Mouse (Mus musculus) embryo, embryonic 10 days (tissue): ENCODE results near the gene Slc7a8.
"Not testable (repeated sequence)": the region's sequence is repeated elsewhere in the genome, so short reads cannot be mapped to it uniquely, and the experiment has no call there.

Source experiments
- DNase-seq: peaks from one replicate; pipeline ENCODE4 v3.0.0-alpha.2; 2015; ENCODE audit warnings: low spot score

Slc7a8 gene

DNA sequence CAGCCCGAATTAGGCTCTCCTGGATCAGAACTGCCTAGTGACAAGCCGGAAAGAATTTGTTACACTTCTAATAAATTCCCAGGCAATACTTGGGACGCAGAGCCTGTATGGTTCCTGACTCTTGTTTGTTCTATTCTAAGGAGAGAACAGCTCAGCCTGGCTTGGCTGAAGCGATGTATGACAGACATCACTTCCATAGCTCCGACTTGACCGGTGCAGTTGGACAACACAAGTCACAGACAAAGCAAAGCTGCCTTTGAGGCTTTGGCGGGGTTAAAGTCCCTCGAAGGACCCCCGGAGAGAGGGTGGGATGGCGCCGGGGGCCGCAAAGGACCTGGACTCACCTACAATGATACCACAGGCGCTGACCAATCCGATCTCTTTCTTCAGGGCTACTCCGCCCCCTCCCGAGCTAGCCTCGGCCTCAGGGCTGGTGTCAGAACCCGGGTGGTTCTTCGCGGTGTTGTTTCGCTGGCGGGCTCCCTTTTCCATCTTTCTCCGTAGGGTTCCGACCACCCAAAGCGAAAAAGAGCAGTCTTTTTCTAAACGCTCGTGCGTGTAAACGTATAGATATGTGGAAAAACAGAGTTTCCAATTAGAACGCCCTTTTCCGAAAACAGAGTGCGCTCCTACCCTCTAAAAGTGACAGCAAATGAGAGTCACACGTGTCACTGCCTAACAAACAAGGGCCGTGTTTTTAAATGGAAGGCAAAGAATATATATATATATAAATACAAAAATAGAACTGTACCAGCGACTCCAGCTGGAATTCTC is 723 bp downstream of the Slc7a8 start:
- peak; percentile 52 for DNase-seq

DNA sequence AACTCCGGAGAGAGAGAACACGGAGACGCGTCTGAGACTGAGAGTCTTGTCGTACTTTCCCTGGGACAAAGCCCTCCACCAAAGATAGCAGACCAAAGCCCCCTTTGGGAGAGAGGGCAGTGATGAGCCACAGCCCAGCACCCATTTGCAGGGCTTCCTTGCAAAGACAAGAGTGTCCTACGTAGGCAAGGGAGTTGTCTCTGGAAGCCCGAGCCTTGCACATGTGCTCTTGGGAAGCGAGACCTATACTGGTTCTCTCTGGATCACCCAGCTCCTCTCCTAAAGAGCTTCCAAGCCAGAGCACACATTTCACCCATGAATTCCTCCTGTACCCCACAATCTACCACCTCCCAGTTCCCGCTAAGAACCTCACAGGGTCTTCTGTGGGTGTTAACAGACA is 1.7 kb downstream of the Slc7a8 start:
- no peak for DNase-seq

DNA sequence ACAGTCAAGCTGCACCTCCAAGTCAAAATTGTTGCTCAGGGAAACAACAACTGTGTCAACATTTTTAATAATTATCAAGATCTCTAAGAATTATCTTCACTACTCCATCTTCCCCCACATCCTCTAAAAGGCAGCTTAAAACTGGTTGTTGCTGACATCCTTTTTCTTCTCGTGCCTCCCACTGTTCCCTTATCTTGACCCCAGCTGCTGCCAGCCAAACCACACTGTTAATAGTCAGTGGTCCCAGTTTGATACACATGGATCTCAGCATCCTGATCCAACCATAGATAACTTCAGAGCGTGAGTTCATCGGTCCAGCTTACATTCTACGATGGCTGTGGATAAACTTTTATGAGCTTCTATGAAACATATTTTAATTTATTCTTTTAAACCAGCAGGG is 3.9 kb downstream of the Slc7a8 start:
- no peak for DNase-seq

DNA sequence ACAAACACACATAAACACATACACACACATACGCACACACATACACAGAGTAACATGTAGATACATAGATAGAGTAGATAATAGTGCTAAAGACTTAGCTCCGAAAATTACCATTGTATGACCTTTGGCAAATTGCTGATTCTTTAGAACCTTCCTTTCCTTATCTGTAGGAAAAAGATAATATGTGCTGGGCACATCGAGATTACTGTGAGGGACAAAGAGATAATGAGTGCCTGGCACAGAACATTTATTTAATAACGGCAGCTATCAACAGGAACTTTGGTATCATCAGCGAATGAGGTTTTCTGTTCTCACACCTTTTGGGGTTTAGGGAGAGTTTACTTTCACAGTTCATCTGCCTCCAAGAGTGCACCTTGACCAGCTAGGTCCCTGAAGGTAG is 5.0 kb downstream of the Slc7a8 start:
- no peak for DNase-seq

DNA sequence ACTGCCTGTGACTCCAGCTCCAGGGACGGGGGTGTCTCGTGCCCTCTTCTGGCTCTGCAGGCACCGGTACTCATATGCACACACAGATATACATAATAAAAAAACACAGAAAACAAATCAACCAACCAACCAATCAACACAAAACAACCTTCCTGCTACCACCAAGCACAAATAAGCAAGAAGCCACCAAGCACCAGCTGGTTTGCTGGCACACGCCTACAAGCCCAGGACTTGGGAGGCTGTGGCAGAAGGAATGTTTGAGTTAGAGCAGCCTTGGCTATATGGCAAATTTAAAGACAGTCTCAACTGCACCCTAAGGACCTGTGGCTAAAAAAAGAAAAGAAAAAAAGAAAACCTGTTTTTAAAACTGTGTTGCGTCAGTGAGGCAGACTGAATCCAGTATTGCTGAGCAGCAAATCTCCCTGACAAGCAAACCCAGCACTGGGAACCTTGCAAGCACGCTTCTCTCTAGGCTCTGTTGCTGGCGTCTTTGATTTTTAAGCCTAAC is 6.2 kb downstream of the Slc7a8 start:
- no peak for DNase-seq

DNA sequence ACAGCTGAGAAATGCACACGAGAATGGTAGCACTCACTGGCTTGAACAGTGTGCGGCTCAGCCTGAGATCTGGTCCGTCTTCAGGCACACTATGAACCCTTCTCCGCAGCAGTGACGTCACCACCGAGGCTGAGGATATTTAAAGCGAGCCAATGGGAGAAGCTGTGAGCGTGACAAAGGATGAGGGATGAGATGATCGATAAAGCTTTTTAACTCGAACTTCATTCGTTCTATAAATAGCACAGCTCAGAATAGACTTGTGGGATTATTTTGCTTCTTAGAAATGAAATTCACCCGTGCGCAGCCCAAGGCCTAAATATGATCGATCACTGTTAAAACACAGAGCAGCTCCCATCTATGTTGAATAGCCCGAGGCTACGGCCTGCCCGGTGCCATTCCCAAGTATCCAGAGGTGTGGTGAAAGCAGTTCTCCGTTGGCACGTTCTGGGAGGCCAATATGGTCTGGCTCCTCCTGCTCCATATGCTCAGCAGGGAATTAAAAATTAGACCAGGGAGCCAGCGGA is 9.4 kb downstream of the Slc7a8 start:
- no peak for DNase-seq

DNA sequence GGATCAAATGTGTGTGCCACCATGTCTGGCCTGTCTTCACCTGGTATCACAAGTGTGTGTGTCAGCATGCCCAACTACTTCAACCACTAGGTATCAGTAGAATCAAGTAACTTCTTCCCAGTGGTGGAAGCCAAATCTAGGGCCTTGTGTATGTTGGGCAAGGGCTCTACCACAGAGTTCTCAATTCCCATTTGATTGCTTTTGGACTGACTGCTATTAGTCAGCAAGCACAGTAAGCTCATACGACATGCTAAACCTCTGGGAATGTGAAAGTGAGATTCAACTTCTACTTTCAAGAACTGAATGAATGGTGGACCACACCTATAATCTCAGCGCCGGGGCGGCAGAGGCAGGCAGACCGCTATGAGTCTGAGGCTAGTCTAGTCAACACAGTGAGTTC is 11.4 kb downstream of the Slc7a8 start:
- no peak for DNase-seq

DNA sequence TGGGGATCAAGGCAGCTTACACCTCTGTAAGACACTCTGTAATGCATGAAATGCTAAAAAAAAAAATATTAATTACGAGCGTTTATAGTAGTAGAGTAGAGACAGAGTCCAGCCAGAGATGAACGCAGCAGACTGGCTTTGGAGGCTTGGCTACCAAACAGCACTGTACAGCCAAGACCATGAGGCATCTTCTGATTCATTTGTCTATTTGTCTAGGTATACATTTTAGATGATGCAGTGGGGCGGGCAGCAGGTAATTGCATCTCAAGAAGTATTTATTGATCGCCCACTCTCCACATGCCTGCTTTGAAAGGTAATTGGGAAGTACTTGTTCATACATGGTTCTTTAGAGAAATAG is 12.7 kb downstream of the Slc7a8 start:
- no peak for DNase-seq

DNA sequence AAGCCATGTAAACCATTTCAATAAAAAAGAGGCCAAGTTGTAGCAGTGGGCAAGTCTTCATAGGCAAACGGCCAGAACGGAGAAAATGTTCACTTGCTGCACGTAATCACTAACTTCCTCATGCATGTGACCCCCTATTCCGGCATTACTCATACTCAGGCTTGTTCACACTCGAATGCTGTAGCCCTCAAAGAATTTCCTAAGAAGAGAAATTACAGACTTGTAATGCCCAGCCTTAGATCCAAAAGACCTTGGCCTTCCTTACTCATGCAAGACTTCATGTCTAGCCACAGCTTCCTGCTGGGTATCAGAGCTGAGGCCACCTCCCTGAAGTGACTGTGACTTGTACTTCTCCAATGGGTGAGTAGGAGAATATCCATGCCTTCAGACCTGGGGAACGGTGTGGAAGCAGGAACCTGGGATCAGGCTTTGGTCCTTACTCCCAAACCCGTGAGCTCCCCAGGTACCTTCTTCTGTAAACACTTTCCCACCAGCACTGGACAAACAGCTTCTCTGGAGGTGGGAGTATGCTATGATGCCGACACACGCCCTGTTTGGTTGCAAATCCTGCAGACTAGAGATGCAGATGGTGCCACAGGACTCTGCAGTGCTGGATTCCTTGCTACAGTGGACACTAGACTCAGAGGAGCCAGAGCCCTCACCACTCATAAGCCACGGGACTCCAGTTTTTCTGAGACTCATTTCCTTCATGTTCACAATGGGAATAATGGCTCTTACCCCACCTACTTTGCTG is 13.3 kb downstream of the Slc7a8 start:
- DNase-seq = no peak

DNA sequence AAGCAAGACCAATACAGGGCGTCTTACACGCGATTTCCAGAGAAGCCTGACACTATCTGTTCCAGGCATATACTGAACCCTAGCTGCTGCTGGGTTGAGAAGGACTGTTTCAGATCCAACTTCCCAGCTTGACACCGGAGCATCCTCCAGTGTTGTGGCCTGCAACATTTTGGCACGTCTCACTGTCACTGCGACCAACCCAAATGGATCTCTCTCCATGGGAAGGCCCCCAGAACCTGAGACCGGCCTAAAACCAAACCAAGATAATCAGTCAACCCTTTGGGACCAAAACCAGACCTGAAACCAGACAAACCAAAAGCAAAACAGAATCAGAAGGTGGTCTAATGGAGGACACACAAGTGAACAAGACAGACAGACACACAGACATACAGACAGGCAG is 14.8 kb downstream of the Slc7a8 start:
- not testable (repeated sequence) for DNase-seq

DNA sequence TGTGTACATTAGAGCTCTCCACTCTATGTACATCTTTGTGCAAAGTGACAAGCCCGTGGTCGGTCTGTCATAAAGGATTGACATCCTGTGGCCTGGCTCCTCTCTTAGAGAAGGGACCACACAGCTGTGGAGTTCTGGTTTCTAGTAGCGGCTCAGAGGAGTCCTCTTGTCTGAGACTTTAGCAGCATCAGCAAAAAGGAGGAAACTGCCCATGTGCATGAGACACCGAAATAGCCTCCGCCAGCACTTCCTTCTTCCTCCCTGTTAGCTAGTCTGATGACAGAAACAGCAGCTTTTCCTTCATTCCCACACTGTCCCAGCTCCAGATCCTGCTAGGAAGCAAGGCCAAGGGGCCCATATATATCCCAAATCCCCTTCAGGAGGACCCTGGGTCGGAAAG is 25.4 kb downstream of the Slc7a8 start:
- DNase-seq = no peak

DNA sequence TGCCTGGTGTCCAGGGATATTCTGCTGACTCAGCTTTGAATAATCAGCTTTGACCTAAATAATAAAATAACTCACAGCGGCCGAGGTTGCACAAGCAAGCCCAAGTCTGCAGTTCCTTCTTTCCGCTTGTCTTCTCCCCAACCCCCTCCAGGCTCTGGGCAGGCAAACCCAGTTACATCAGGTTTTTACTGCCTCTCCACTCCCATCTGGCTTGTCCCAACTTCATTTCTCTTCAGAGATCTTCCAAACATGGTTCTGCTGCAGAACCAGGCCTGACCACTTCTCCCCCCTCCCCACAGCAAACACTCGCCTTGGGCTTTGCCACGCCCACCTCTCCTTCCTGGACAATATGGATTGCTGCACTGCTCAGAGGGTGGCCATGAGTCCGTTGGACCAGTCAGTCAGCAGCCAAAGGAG is 27.1 kb downstream of the Slc7a8 start:
- DNase-seq = no peak

DNA sequence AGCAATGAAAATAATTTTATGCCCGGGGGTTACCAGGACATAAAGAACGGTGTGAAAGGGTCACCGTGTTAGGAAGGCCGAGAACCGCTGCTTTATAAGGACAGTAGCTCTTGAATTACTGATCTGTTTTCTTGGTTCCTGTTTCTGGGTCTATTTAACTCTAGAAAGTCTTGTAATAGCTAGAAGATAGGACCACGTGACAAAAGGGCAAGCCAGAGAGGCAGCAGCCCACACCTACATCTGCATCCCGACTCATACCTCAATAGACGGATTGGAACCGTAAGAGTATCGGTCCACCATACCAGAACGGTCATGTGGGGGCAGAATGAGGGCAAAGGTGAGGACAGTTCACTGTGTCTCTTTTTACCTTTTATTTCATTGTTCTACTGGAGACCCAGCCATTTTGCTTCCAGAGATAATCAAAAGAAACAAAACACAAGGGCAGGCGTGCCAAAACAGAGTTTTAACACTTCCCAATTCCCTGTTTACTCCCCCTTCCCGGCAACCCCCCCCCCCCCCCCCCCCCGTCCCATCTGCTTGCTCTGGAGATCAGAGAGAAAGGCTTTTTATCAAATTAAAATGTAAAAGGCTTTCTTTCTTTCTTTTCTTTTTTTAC is 27.7 kb downstream of the Slc7a8 start:
- no peak for DNase-seq

DNA sequence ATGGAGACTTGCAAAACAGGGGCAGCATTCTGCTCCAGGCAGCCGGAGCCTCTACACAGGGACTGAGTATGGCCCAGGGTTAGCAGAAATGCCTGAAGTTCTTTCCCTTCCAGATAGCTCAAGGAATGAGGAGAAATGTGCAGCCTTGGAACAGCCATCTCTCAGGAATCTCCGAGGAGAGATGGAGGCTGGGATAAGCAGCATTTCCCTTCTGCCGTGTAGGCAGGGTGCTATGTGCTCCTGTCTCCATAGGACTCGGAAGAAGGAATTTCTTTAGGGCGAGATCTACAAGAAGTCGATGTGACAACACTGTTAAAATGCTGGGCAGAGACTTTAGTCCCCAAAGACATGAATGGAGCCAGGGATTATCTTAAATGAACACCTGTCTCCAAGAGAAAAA is 28.8 kb downstream of the Slc7a8 start:
- DNase-seq = no peak

DNA sequence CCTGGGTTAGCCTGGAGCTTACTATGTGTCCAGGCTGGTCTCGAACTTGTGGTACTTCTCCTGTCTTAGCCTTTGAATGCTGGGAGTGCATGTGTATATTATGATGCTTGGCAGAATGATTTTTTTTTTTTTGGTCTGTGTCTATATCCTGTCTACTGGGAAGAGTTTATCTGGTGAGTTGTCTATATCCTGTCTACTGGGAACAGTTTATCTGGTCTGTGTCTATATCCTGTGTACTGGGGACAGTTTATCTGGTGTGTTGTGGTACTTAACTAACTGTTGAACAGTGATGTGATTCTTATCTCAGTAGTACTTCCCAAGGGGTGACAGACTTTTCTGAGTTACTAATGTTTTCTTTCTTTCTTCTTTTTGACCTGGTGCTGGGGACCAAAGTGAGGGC is 30.0 kb downstream of the Slc7a8 start:
- no peak for DNase-seq

DNA sequence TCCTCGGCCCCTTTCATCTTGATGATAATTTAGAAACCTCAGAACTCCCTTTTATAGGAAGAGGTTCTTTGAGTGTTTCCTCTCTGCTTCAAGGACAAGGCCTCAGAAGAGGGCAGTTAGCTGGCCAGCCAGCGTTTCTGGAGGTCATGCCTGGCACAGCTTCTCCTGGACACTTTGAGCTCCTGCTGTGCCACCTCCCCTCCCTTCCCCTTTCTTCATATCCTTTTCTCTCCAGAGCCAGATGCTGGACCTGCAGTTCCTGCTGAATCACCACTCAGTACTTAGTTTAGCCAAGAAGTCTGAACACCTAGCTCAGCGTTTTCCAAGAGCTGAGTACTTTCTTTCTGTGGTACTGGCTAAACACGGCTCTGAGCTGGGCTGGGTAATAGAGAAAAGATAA is 32.5 kb downstream of the Slc7a8 start:
- DNase-seq = no peak

DNA sequence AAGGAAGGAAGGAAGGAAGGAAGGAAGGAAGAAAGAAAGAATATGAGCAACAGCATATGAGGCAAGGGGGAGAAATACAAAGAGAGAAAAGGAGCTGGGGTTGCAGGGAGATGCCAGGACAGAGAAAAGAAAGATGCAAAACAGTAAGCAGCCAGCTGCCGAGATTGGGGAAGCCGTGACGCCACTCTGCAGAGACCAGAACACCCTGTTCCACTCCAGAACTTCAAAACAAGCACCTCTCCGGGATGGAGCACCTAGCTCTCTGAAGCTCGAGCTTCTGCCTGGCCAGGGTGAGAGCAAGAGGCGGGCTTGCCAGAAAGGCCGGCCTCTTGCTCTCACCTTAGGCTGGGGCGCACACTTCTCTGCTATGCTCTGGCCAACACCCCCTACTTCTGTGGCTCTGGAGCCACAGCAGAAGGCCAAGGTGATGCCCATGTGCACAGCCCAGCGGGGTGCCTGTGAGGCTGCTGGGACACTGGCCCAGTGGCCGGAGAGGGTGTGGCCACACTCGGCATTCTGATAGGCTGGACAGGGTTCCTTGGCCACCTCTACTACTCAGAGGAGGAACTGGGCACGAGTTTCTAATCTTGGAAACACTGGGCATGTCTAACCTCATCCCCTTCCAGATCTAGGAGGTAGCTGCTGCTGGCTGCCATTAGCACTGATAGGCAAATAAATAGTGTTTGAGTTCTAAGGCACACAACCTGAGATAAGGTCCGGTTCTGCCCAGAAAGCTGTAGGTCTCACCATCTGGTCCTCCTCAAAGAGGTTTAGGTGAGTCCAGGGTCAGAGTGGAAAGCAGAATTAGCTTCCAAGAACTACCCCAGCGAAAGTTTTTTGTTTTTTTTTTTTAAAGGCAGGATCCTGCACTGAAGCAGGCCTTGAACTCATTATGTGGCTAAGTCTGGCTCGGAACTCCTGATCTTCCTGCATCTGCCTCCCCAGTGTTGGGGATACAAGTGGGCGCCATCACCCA is 33.5 kb downstream of the Slc7a8 start:
- no peak for DNase-seq

DNA sequence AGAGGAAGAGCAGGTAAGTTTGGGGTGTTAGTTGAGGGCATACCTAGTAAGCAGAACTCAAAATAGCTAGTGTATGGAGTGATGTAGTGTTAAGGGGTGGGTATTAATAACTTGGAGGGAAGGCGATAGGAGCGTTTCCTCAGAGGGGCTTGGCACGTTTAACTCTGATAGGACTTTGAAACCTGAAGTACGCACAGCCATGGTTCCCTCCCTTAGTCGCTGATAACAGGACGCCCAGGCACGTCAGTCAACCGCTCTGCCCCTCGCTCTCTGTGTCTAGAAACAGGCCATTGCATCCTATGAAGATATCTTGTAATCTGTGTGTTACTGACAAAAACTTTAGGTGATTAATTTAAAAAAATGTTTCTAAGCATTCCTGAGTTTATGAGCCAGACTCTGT is 35.7 kb downstream of the Slc7a8 start:
- no peak for DNase-seq

DNA sequence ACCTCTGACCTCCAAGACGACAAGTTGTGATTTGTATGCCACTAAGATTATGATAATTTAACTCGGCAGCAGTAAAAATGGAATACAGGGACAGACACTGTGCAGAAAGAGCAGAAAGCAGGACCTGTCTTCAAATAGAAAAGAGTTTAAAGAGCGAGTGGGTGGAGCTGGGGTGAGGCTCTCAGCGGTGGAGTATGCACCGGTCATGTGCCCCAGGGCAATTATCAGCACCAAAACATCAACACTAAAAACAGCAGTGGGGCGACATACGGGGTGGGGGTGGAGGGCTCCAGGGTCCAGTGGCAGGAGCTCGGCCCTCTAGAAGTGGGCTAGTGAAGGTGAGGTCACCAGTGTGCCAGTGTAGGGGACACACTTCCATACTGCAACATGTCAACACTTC is 37.3 kb downstream of the Slc7a8 start:
- DNase-seq = no peak

DNA sequence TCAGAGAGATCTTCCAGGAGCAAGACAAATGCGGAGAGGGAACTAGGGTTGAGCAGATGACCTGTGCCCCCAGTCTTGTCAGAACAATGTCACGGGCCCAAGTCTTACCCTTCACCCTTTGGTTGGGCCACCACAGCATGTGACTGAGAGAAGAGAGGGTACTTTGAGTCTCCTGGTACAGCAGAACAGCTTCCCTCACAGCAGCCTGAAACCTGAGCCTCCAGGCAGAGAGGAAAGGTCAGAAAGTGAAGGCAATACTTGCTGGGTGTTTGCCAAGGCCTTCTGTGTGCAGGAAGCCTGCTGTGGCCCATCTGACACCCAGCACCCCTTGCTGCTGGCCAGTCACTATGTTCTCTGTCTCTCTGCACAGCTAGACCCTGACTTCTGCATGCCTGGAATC is 39.4 kb downstream of the Slc7a8 start:
- no peak for DNase-seq

DNA sequence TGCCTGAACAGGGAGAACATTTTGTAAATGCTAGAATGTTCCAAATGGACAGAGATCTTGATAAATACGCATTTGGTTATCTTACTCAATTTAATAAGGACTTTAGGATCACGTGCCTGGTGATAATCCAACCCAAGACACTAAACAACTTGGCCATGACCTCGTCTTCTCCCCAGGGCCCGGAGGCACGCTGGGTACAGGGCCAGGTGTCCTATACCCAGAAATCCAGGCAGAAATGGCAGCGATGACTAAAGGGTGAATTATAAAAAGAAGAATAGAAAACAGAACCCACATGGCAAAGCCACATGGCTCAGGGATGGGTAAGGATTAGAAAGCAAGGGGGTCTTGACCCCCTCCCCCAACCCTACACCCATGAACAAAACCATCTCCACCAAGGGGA is 40.0 kb downstream of the Slc7a8 start:
- no peak for DNase-seq

DNA sequence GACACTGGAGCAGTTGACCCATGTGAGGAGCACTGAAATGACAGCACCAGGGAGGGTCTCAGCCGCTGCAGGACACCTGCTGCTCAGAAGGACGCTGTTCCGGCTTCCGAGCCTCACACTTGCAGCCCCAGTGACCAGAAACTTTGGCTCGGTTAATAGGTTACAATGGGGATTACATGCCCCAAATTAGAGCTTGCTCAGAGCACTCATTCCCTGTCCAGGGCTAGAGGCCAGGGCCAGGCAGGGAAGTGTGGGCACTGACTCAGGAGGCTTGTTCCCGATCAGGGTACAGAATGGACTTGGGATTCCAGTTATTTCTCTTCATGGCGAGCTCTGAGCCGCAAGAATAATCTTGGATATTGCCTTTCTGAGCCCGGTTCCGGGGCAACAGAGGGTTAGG is 44.1 kb downstream of the Slc7a8 start:
- DNase-seq = no peak
